Mouse (Mus musculus) megakaryocyte, embryonic 14.5 days (primary cell): ENCODE results near the gene Ms4a3.

ENCODE experiments used
- FLI1 ChIP-seq: IDR thresholded peaks from 2 replicates; pipeline ENCODE4 v1.6.1; 2012; ENCODE audit warnings: low read length, inconsistent platforms, mixed read lengths
- GATA1 ChIP-seq: IDR thresholded peaks from 3 replicates; pipeline ENCODE4 v1.6.1; 2012; ENCODE audit warnings: mixed read lengths, low read length, inconsistent platforms, borderline replicate concordance

DNA sequence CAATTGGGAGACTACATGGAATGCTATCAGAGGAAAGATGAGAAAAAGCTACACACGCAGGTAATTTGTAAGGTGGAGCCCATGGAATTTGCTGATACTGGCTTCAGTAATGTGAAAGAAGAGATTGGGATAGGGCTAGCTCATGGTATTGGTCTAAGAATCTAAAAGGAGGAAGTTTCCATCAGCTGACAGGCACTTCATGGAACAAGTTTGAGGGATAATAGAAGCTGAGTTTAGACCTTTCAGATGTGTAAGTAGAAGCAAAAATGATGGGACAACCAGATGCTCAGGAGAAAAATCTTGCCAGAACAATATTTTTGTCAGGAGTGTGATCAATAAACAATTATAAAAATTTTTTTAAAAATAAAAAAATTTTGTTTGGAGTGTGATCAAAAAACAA, 6.9 kb downstream of the Ms4a3 start:
- TF ChIP-seq GATA1 (no peak), FLI1 (no peak)
